Mouse (Mus musculus) Muller cell, postnatal 12 days (primary cell): ENCODE measurements around the gene Dnah6.

ENCODE experiments used
- DNase-seq: peaks from one replicate; pipeline ENCODE4 v3.0.0-alpha.2; 2015; ENCODE audit errors: inconsistent ontology term

Dnah6 gene

DNA sequence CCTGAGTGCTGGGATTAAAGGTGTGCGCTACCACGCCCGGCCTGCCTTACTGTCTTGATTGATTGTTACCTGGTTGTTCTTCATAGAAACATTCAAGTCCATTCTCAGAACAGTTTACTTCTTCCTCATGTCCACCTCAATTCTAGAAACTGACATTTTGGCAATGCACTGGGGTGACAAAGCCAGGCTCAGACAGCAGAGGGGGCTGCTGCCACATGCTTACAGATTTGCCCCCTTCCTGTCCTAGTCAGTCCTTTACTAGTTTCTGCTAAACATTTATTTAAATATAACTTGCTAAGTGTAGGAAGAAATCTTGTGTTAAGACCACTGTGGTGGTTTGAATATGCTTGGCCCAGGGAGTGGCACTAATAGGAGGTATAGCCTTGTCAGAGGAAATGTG is 192.6 kb downstream of the Dnah6 start:
- DNase-seq: no peak

DNA sequence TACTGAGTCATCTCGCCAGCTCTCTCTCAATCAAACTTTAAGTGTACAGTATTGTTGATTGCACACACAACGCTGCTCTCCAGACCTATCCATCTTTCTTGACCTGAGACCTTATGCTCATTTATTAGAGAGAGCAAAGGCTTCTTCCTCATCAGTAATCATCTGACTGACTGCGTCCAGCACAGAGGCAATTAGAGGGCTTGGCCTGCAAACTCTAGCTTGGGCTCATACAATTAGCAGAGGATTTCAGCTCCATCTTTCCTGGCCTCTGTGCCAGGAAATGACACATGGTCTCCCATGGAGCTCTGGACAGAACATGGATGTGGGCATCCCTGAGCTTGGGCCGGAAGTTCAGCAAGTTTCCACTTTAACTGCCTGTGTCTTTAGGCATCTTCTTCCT is 193.6 kb downstream of the Dnah6 start:
- DNase-seq: peak; percentile 84

GRCm38 (mm10) chr6:73026898-73027297 is 194.6 kb downstream of the Dnah6 start:
- DNase-seq: no peak

DNA sequence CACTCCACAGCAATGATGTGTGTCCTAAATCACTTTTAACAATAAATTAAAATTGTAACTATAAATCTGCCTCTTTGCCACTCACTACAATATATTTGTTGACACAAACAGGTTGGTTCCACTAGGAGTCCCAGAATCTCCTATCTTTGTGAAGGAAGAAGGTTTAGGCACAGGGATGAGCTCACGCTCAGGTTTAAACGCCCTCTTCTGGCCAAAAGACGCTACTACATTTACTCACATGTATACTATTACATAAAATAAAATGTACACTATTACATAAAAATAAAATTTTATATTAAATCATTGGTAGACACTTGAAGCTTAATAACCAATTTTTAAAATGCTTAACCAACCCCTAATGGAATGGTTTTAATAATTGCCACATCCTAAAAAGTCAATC is 201.4 kb downstream of the Dnah6 start:
- no peak for DNase-seq

DNA sequence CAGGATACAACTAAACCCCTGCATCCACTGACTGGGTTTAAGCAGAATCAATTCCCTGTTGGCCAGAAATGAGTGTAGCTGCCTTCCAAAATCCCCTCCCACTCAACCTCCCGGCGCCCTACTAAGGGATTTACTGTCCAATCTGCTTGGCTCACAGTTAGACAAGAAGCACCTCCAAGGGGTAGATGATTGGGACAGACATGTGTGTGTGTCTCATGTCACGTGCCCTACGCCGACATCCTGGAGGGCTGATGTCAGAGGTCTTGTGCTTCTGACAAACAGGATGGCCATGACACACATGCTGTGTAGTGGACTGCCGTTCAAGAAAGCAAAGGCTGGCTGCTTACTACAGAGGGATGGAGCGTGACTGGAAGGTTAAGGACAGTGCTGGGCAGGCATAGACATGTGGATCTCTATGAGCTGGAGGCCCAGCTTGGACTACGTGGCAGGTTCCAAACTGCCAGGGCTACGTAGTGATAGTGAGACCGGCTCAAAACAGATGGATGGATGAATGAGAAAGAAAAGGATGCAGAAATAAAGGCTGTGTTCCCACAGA is 202.6 kb downstream of the Dnah6 start:
- no peak for DNase-seq

DNA sequence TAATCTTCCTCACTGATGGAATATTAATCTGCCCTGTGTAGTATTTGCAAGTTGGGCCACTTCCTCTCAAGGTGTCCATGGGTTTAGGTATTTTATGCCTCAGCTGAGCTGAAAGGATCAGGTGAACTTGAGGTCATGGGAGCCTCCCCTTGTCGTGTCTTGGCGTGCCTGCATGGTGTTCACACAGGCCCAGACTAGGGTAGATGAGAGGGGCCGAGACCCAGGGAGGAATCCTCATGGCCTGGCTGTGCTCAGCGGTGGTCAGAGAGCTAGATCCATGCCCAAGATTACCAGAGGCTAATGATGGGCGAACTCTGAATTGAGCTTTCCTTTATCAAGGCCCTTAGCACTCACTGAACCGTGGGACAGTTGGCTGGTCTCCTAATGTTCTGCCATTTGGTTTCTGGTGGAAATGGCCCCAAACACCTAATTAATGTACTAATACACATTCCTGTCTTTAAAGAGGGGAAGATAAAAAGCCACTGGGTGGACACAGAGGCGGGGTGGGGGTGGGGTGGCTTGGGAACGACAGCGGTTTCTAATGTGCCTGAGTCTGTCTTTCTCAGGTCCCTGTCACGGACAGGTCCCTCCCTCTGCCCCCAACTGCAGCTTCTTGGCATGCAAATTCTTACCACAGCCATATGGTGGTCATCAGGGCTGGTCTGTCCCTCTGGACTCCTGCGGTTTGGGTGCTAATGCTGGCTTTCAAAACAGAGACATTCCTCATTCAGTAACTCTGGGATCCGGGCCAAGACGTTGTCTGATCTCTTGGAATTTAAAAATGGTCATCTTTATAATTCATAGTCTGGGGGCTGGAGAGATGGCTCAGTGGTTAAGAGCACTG is 206.9 kb downstream of the Dnah6 start:
- DNase-seq: peak; percentile 95

GRCm38 (mm10) chr6:73012931-73013330 is 208.5 kb downstream of the Dnah6 start:
- DNase-seq: no peak

- no peak for DNase-seq
Observed at GRCm38 (mm10) chr6:73011827-73012226, 209.6 kb downstream of the Dnah6 start.

DNA sequence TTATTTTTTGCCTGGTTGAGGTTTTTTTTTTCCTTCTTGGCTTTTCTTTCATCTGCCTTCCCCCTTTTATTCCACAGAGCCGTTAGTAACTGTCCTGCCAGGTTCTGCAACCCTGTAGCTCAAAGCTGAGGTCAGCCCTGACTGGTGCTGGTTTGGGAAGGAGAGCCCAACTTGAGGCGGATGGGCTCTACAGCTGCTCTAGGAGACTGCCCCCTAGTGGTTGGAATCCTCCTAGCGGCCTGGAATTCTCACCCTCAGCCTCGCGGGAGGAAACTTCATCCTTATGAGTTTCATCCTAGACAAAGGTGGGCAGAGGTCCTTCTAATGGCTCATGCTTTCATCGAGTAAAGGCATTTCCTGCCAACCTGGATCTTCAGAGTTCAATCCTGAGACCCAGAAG is 211.4 kb downstream of the Dnah6 start:
- peak; percentile 22 for DNase-seq

DNA sequence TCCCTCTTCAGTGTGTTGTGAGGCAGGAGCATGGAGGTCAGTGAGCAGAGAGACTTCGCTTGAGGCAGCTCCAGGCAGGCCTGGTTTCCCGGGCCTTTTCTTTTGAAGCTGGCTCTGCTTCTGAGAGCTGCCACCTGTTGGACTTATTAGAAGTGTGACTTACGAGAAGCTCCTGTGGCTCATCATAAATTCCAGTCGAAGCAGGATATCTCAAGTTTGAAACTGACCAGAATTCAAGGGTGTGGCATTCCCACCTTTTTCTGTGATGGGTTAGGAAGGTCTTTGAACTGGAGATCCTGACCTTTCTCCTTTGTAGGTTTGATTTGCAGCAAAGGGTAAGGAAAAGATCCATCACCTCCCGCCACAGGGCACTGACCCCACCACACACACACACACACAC is 217.8 kb downstream of the Dnah6 start:
- no peak for DNase-seq

- no peak for DNase-seq
Observed at GRCm38 (mm10) chr6:73002391-73002790, 219.1 kb downstream of the Dnah6 start.

GRCm38 (mm10) chr6:72998809-72999208 is 222.6 kb downstream of the Dnah6 start:
- DNase-seq: no peak

- no peak for DNase-seq
Observed at GRCm38 (mm10) chr6:72993688-72994082, 227.8 kb downstream of the Dnah6 start.

DNA sequence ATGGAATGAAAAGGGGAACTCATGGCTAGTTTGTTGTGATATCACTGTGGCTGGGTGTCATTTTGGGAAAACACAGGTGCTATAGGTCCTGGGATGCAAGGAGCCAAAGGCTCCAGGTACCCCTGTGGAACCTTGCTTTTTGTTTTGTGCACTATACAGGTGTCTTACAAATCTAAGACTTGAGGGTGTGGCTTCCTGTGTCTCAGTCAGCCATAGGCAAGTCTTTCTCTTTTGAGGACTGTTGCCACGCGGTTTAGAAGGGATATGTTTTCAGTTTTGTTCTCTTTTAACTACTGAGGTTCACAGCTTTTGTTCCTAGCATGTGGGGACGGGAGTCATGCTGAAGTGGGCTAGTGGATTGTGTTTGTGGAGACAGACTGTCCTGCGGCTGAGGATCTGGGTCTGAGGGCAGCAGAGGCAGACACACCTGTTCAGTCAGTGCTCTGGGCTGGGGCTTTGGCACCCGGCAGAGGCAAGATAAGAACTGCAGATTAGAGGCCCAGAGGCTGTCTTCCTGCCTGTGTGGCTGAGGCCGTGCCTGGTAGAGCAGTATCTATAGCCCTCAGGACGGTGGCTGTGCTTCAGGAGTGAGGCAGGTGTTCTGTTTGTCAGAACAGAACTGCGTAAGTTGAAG is 228.3 kb downstream of the Dnah6 start:
- DNase-seq: no peak

- DNase-seq: no peak
Observed at GRCm38 (mm10) chr6:72990206-72990605, 231.2 kb downstream of the Dnah6 start.

DNA sequence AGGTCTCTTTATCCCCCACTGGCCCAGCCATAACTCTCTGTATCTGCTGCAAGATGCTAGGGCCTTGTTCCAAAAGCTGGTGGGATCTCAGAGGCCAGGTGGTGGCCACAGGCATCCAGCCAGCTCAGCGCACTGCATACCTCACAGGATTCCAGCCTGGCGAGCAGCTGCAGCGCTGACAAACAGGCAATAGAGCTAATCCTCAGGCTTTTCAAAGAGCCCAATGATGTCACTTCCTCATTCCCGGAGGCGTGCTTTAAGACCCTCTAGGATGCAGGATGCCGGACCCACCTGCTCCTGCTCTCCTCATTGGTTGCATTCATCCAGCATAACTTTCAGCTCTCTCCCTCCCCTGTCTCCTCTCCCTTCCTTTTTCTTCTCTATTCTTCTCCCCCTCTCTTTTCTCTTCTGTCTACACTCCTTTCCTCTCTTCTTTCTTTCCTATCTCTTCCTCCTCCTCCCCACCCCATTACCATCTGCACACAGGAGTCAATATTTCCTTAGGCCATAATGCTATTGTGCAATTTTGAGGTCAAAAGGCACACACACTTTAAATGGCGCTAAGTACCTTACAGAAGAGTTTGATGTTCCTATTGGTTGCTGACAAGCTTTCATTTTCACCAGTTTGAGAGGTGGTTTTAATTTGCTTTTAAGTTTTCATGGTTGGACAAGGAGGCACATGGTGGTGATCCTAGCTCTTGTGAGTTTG is 232.3 kb downstream of the Dnah6 start:
- peak; percentile 89 for DNase-seq

GRCm38 (mm10) chr6:72982506-72982905 is 238.9 kb downstream of the Dnah6 start:
- peak; percentile 67 for DNase-seq

GRCm38 (mm10) chr6:72981851-72982250 is 239.6 kb downstream of the Dnah6 start:
- no peak for DNase-seq

DNA sequence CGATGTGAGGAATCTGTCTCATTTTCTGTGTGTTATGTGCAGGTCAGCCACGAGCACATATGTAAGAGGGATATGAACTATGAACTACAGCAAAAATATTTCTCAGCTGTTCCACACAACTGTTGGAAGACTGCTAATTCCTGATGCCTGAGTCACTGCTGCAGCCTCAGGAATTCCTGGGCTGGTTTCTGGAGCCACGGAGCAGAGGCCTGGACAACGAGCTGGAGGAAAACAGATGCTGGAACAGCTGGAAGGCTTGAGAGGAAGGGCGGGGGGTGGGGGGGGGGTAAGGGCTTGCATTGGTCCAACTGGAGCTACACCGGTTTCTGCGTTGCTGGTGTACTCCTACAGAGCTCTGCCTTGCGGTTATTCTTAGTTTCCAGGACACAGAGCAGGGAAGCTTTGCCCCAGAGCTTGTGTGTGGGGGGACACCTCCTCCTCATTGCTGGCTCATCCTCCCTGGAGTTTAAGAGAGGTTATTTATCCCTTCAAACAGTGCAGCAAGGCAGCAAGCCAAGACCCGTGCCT is 240.3 kb downstream of the Dnah6 start:
- peak; percentile 81 for DNase-seq

DNA sequence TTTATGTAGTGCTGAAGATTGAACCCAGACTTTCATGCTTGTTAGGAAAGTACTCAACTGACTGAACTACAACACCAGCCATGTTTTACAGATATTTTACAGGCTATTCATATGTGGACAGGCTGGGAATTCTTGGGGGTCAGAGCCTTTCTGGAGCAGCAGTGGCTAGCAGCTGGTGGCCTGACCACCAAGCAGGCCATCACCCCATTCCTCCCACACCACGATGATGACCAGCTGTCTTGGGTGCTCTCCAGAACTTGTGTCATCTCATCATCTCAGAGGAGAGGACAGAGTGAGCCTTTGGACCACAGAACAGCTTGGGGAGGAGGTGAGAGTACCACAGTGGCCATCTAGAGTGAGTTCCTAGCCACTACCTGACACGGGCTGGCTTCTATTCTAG is 244.6 kb downstream of the Dnah6 start:
- peak; percentile 54 for DNase-seq

DNA sequence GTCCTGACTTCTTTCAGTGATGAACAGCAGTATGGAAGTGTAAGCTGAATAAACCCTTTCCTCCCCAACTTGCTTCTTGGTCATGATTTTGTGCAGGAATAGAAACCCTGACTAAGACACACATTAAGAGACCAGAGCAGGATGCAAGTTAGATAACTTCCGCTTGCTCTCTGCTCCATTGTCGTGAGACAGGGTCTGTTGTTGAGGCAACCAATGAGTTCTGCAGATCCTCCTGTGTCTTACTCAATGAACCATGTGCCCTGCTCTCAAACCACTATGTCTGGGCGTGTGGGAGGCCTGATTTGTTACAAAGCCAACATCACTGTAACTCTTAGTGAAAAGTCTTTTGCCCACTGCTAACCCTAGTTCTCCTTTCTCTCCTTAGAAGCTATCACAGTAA is 250.4 kb downstream of the Dnah6 start:
- DNase-seq: no peak

DNA sequence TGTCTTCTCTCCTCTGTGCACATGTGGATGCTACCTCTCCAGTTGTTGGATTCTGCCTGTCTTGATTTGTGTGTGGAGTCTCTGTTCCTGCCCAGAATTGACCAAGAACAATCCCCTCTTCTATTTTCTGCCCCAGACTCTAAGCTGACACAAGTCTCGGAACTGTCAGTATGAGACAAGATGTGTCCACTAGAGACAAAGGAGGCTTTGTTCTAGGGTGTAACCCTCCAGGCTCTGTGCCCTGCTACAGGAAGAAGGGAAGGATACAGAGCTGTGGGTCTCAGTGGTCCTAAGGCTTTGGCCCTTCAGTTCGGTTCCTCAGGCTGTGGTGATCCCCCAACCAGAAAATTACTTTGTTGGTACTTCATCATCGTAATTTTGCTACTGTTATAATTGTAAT is 251.7 kb downstream of the Dnah6 start:
- DNase-seq: no peak
